Mouse (Mus musculus) adrenal gland, postnatal 10 days (tissue): ENCODE measurements around the gene Pomp. TPM values are rescaled to one million over a fixed set of nuclear protein-coding genes. Genes with fewer than 3 reads are reported as not detected.
A peak's percentile ranks its signal among the peaks of the same experiment; 100 is the strongest.

Source experiments
- DNase-seq: peaks from one replicate; pipeline ENCODE4 v3.0.0; 2021; ENCODE audit warnings: mixed read lengths
- total RNA-seq, 2 experiments: library from RNA; stranded (reverse); gene quantifications; 2 replicates each; pipeline ENCODE4 v1.2.3; 2021

The Pomp gene
- total RNA-seq, 2 experiments from 2014 or later: 150 to 160 TPM

- DNase-seq: no peak
Measured at GRCm38 (mm10) chr5:147902008-147902757, 41.9 kb downstream of the Pomp start.

DNA sequence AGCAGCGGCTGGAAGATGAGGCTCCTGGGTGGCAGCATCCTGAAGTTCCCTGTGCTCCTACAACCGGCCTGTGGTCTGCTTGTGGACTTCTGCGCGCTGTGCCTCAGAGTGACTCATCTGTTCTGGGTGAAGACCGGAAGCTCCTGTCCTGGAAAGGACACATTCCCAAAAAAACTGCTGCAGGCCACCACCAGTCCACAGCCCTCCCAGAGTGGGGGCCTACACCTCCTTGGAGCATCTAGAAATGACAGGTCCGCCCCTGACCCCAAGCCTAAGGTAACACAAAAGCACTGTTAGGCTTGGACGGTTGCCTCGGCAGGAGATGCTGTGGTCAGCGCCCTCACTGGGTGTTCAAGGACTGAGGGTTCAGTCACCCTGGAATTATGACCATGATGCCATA, 42.9 kb downstream of the Pomp start:
- DNase-seq: no peak

DNA sequence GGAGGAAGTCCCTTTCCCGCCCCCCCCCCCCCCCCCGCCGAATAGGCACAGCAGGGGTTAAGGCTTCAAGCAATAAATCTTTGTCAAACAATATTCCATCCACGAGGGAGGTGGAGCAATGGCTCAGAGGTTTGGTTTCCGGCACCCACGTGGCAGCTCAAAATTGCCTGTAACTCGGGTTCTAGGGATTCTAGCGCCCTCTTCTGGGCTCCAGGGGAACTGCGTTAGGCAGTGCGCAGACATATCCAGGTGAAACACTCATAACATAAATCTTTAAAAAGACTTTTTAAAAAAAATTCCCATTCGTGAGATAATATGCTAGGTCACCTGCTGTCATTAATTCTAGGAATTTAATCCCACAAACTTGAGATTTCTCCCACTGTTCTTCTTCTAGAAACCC, 46.9 kb downstream of the Pomp start:
- no peak for DNase-seq

- peak; percentile 56 for DNase-seq
Measured at GRCm38 (mm10) chr5:147907851-147908250, 47.6 kb downstream of the Pomp start.

- DNase-seq: peak; percentile 17
Measured at GRCm38 (mm10) chr5:147910807-147911509, 50.7 kb downstream of the Pomp start.

GRCm38 (mm10) chr5:147911744-147912143, 51.5 kb downstream of the Pomp start:
- DNase-seq: peak; percentile 25

DNA sequence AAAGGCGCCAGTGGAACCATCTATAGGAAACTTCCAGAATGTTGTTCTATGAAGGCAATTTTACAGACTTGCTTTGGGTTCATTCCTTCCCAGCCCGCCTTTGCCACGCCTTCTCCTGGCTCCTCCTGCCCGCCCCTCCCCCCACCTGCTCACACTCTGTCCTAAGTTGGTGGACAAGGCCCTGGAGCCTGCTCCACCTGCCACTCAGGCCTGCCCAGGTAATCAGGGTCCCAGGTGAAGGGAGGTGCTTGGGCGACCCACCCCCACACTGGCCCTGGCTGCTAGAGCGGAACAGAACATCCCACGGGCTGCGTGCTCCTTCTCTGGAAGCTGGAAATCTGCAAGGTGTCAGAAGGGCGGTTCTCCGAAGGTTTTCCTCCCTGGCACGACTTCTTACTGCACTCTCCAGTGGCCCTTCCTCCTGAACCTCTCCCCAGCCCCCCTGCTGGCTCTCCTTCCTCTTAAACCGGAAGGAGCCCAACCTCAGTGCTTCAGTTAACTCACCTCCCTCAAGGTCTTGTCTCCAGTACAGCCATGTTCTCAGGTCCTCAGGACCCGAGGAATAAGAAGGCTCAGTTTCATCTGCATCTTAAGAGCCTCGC, 53.1 kb downstream of the Pomp start:
- no peak for DNase-seq

DNA sequence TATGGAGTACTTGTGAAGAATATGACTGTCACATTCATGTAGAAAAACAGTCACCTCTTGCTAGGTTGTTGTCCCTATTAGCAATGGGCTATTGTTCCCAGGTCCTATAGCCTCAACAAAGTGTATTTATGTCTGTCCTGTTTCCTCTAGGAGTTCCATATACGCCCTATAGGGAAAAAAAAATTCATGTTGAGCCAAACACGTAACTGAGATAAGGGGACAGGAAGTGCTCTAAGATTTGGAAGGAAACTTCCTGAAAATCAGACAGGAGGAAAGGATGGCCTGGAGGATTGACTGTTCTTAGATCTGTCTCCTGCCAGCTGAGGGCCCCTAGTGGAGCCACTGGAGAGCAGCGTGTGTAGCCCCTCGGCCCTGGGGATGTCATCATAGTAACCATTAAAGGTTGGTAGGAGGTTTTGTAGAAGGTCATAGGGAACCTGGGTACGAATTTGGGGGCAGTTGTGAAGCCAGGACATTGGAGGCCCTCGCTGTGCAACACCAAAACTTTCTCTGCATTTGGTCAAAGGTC, 54.8 kb downstream of the Pomp start:
- DNase-seq: no peak

DNA sequence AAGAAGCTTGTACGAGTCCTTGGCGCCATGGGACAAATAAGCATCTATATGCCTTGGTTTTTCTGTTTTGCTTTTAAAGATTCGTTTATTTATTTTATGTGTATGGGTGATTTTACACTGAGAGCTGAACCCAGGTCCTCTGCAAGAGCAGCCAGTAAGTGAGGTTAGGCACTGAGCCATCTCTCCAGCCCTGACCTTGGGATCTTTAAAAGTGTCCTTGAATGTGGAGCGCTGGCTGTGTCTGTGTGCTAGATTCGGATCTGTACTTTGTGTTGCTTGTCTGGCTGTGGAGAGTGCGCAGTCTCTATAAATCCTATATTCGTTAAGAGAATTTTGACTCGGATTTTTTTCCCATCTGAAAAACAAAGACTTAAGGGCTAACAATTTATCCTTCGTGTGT, 55.9 kb downstream of the Pomp start:
- peak; percentile 58 for DNase-seq

DNA sequence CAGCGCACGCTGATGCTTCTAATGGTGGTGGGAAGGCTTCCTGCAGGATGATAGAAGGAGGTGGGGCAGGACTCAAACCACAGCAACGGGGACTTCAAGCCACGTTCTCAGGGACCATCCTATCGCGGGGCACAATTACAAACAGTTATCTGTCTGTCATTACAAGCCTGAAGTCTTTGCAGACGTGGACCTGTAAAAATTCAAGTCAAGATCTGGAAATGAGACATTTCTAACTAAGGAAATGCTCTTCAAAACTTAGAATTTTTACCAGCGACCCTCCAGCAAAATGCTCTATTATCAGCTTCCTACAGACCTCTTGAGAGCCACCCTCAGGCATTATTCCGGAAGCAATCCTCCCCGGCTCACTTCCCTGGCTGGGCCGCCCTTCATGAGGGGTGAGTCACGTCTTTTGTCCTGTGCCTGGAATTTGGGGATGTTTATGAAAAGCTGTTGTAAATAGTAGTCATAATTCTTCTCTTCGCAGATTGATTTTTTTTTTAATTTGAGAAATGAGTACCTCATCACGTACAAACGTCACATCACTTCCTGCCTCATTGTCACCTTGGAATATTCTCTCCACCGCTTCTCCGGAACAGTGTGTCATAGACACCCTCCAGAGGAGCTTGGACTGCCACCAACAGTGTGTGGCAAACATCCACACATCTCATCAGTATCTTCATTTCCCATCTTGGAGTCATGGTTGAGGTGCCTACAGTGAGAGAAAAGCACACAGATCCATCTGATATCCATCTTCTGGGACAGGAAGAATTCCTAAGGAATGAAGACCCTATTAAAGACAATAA, 58.0 kb downstream of the Pomp start:
- peak; percentile 41 for DNase-seq

- no peak for DNase-seq
Measured at GRCm38 (mm10) chr5:147924621-147925020, 64.4 kb downstream of the Pomp start.

Other genes with a start within 250 kb of the Pomp start
- 10 to 100 TPM; 37.5 to 40.7 TPM for gene Flt1, start 134.4 kb upstream of the Pomp start, total RNA-seq
- 1 to 10 TPM; 6.8 to 8.4 TPM for gene Slc46a3, start 34.4 kb downstream of the Pomp start, total RNA-seq
- 1 to 10 TPM; 2.6 to 3.4 TPM for gene Mtus2, start 96.9 kb downstream of the Pomp start, total RNA-seq